ENCODE assay signal across 8 mouse cellular contexts in the genomic region with DNA sequence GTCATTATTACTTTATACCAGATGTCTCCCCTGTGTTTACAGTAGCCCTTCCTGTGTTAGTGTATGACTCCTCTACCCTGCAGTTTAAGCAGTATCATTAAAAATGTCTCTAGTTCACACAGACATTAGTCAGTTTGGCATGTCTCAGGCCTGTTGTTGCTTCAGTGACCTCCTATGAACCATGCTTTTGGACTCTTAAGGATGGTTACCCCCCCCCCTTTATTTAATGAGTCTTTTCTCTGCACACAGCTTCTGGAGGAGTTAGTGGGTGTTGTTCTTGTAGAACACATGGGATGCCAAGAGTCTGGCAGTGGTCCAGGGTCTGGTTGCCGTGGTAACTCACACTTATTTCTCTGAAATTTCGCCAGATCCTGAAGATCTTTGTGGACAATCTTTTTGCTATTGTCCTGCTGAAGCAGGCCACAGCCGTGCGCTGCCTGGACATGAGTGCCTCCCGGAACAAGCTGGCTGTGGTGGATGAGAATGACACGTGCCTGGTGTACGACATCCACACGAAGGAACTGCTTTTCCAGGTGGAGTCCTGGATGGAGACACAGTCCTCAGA. TPM values are rescaled to one million over a fixed set of nuclear protein-coding genes. Genes with fewer than 3 reads are reported as not detected.
A peak's percentile ranks its signal among the peaks of the same experiment; 100 is the strongest.
DNase-seq lines count a peak whose midpoint lies in the region; ATAC-seq and TF ChIP-seq lines count a peak whose summit lies in the region.
"Had no signal": no experiment of that assay in that cellular context is flagged by ENCODE, and none has a peak within 500 bp of the region (broad histone marks: within the 10 kb centered on the region; RNA-seq: fewer than 3 reads in every experiment).

No protein-coding gene starts in this region.

- peaks cover 11% of the 10 kb centered on the region for H3K36me3 ChIP-seq in stomach, embryonic 15.5 days

- no peak overlapping the region for H3K9ac ChIP-seq in stomach, embryonic 15.5 days
- H3K9ac ChIP-seq: limb, embryonic 12.5 days had no signal

- H3K4me1 ChIP-seq in cerebellum, adult 2 months (ENCODE audit: control insufficient read depth, insufficient read depth, low read length), result peaks cover 16% of the 10 kb centered on the region
- peaks cover 17% of the 10 kb centered on the region for H3K4me1 ChIP-seq in stomach, embryonic 15.5 days

- H3K4me3 ChIP-seq in cerebellum, adult 2 months (replicated peaks; ENCODE audit: insufficient read depth, low read depth, low read length), result no peak overlapping the region
- H3K4me3 ChIP-seq in stomach, embryonic 15.5 days (replicated peaks), result no peak overlapping the region
- H3K4me3 ChIP-seq: limb, embryonic 12.5 days had no signal

- H3K27me3 ChIP-seq in cerebellum, adult 2 months (ENCODE audit: control insufficient read depth, insufficient read depth, low read length), result no peaks in the 10 kb centered on the region
- no peaks in the 10 kb centered on the region for H3K27me3 ChIP-seq in stomach, embryonic 15.5 days (replicated peaks)
- H3K27me3 ChIP-seq: limb, embryonic 12.5 days had no signal

- DNase-seq in adipocyte (ENCODE audit: low spot score), result peak; percentile 80
- DNase-seq in cerebellum, adult 2 months, result peak; percentile 52 to 60
- peak; percentile 84 to 91 for DNase-seq in frontal cortex, postnatal 36 days (ENCODE audit: low spot score in 2 of 2)
- peak; percentile 82 to 88 for DNase-seq in kidney, postnatal 4 days
- DNase-seq in lung, postnatal 4 days, result peak; percentile 83 to 91

- ATAC-seq in stomach, embryonic 15.5 days (ENCODE audit: insufficient read depth, low FRiP score, low read depth), result no peak; the same call in 1 of the 2 replicates
- no peak for ATAC-seq in megakaryocyte-erythroid progenitor cell, adult 5-6 weeks (replicated peaks; ENCODE audit: low FRiP score, low TSS enrichment, poor library complexity, severe bottlenecking)

- TF ChIP-seq CTCF in cerebellum, adult 2 months (IDR thresholded peaks at IDR 0.05; ENCODE audit: borderline replicate concordance, insufficient read depth, low read depth, low read length), result no peak

- H3K9me3 ChIP-seq in stomach, embryonic 15.5 days, result no peaks in the 10 kb centered on the region

- no peak overlapping the region for H3K4me2 ChIP-seq in stomach, embryonic 15.5 days
- H3K4me2 ChIP-seq: limb, embryonic 12.5 days had no signal

- 52% methylated on average over 8 of the region's 8 CpGs for WGBS in cerebellum, adult 2 months
- 35% methylated on average over 8 of the region's 8 CpGs for WGBS in stomach, embryonic 15.5 days

- no peak for TF ChIP-seq POLR2A in cerebellum, adult 2 months (IDR thresholded peaks at IDR 0.05; ENCODE audit: borderline replicate concordance, insufficient read depth, low read length)

- no peak overlapping the region for H3K27ac ChIP-seq in cerebellum, adult 2 months (ENCODE audit: insufficient read depth, low read length)
- peak overlapping the region; percentile 76 for H3K27ac ChIP-seq in stomach, embryonic 15.5 days
- H3K27ac ChIP-seq: limb, embryonic 12.5 days had no signal

RNA-seq across cellular contexts. Expression of gene Ift122, which starts 38.3 kb away (rescaled TPM):
- 22.3 TPM in 2 replicates for polyA plus RNA-seq in cerebellum, adult 2 months (2012; rRNA removed)
- polyA plus RNA-seq in stomach, embryonic 15.5 days (2015; fragmentation: Nextera tagmentation; extraction: Ambion mirVana), result 18.8 and 18.9 TPM in 2 replicates
- total RNA-seq in megakaryocyte-erythroid progenitor cell, adult 5-6 weeks (2014; fragmentation: Nextera tagmentation), result 0.49 and 1.8 TPM in 2 replicates
- 2.3 and 3.7 TPM in 2 replicates for total RNA-seq in megakaryocyte-erythroid progenitor cell, adult 5-6 weeks (2017)

RNA-seq across cellular contexts. Expression of gene Mbd4, which starts 38.4 kb away (rescaled TPM):
- polyA plus RNA-seq in cerebellum, adult 2 months (2012; rRNA removed), result 9.5 and 10.9 TPM in 2 replicates
- polyA plus RNA-seq in stomach, embryonic 15.5 days (2015; fragmentation: Nextera tagmentation; extraction: Ambion mirVana), result 15.4 and 19.4 TPM in 2 replicates
- total RNA-seq in megakaryocyte-erythroid progenitor cell, adult 5-6 weeks (2014; fragmentation: Nextera tagmentation), result 12.6 and 25.6 TPM in 2 replicates
- total RNA-seq in megakaryocyte-erythroid progenitor cell, adult 5-6 weeks (2017), result 18.9 and 19.9 TPM in 2 replicates

RNA-seq across cellular contexts. Expression of gene Rho, which starts 40.0 kb away (rescaled TPM):
- polyA plus RNA-seq in cerebellum, adult 2 months (2012; rRNA removed), result 0.79 and 0.89 TPM in 2 replicates
- 0.15 and 0.31 TPM in 2 replicates for polyA plus RNA-seq in stomach, embryonic 15.5 days (2015; fragmentation: Nextera tagmentation; extraction: Ambion mirVana)
- total RNA-seq in megakaryocyte-erythroid progenitor cell, adult 5-6 weeks (2014; fragmentation: Nextera tagmentation), result not detected in 2 replicates
- total RNA-seq in megakaryocyte-erythroid progenitor cell, adult 5-6 weeks (2017), result not detected in 2 replicates

RNA-seq across cellular contexts. Expression of gene H1foo, which starts 53.2 kb away (rescaled TPM):
- not detected in 2 replicates for polyA plus RNA-seq in cerebellum, adult 2 months (2012; rRNA removed)
- polyA plus RNA-seq in stomach, embryonic 15.5 days (2015; fragmentation: Nextera tagmentation; extraction: Ambion mirVana), result not detected in 2 replicates
- total RNA-seq in megakaryocyte-erythroid progenitor cell, adult 5-6 weeks (2014; fragmentation: Nextera tagmentation), result not detected in 2 replicates
- not detected in 2 replicates for total RNA-seq in megakaryocyte-erythroid progenitor cell, adult 5-6 weeks (2017)
- polyA plus RNA-seq: limb, embryonic 12.5 days had no signal

RNA-seq across cellular contexts. Expression of gene Efcab12, which starts 53.4 kb away (rescaled TPM):
- 5.1 and 5.8 TPM in 2 replicates for polyA plus RNA-seq in cerebellum, adult 2 months (2012; rRNA removed)
- 0.58 and 0.71 TPM in 2 replicates for polyA plus RNA-seq in stomach, embryonic 15.5 days (2015; fragmentation: Nextera tagmentation; extraction: Ambion mirVana)
- not detected in 2 replicates for total RNA-seq in megakaryocyte-erythroid progenitor cell, adult 5-6 weeks (2014; fragmentation: Nextera tagmentation)
- total RNA-seq in megakaryocyte-erythroid progenitor cell, adult 5-6 weeks (2017), result 0.05 TPM in 1 of 2 replicates, not detected in the other
